Mouse (Mus musculus) heart, adult 2 months (tissue): ENCODE results near the gene Hrg. TPM values are rescaled to one million over a fixed set of nuclear protein-coding genes. Genes with fewer than 3 reads are reported as not detected.

Experiments used
- DNase-seq, 2 experiments: peaks; one replicate each; pipeline ENCODE4 v3.0.0; 2021
- H3K27ac ChIP-seq: fragments of 200-600 bp; 2 replicates; pipeline ENCODE4 v1.8.1; 2022
- H3K27me3 ChIP-seq: fragments of 200-500 bp; 2 replicates; pipeline ENCODE4 v1.6.1; 2012; ENCODE audit warnings: mild to moderate bottlenecking, low read length, inconsistent platforms, mixed read lengths; ENCODE audit not compliant: control insufficient read depth, insufficient read depth
- H3K36me3 ChIP-seq: fragments of 200-500 bp; 2 replicates; pipeline ENCODE4 v1.6.1; 2012; ENCODE audit warnings: low read length, inconsistent platforms; ENCODE audit not compliant: control insufficient read depth, insufficient read depth
- H3K4me1 ChIP-seq: fragments of 200-500 bp; 2 replicates; pipeline ENCODE4 v1.6.1; 2011; ENCODE audit warnings: low read length; ENCODE audit not compliant: control insufficient read depth, insufficient read depth
- H3K4me3 ChIP-seq: fragments of 200-600 bp; 2 replicates; pipeline ENCODE4 v1.8.1; 2022
- H3K79me2 ChIP-seq: fragments of 200-500 bp; replicated peaks from 2 replicates; pipeline ENCODE4 v1.6.1; 2012; ENCODE audit warnings: mild to moderate bottlenecking, inconsistent platforms, low read length, moderate library complexity, mixed read lengths; ENCODE audit not compliant: control insufficient read depth, insufficient read depth
- H3K9ac ChIP-seq: fragments of 200-500 bp; 2 replicates; pipeline ENCODE4 v1.6.1; 2012; ENCODE audit warnings: low read depth, mild to moderate bottlenecking, control low read depth, inconsistent platforms, low read length, mixed read lengths
- CTCF ChIP-seq: fragments of 200-600 bp; IDR thresholded peaks from 2 replicates; pipeline ENCODE4 v1.8.1; 2022; ENCODE audit warnings: antibody characterized with exemption, mild to moderate bottlenecking, moderate library complexity
- EP300 ChIP-seq: fragments of 200-500 bp; IDR thresholded peaks from 2 replicates; pipeline ENCODE4 v1.6.1; 2011; ENCODE audit warnings: low read depth, low read length, control low read depth; ENCODE audit not compliant: insufficient read depth
- POLR2A ChIP-seq: fragments of 200-500 bp; IDR thresholded peaks from 2 replicates; pipeline ENCODE4 v1.6.1; 2011; ENCODE audit warnings: mild to moderate bottlenecking, low read depth, low read length, control low read depth; ENCODE audit not compliant: insufficient read depth
- WGBS: fragments of 180-500 bp; shearing (Covaris S2); methylation state at CpG from one replicate; pipeline ENCODE4 v1.1.7; 2018; 5-methylcytosine and 5-hydroxymethylcytosine counted together
- intact Hi-C: fragments of 180-260 bp; cut with DNase I; formaldehyde crosslinking; loops from one replicate; pipeline ENCODE4 v1.15.1; 2025
- long read RNA-seq: library from polyadenylated mRNA; stranded (forward); transcript quantifications from one replicate; pipeline ENCODE4 v2.0.0, GENCODE M21; 2021
- polyA plus RNA-seq: library from polyadenylated mRNA; depleted of rRNA; stranded (reverse); fragments of >200 nt; gene quantifications from 2 replicates; pipeline ENCODE4 v1.2.3, GENCODE M21; 2012; rRNA removed
- total RNA-seq, 2 experiments: library from RNA; stranded (reverse); gene quantifications; 2 replicates each; pipeline ENCODE4 v1.2.3; 2021

The Hrg gene
- not detected for total RNA-seq
- polyA plus RNA-seq: 0.26 TPM in 1 of 2 replicates, not detected in the other
- long read RNA-seq: 0 reads

- WGBS: 94% methylated on average over 6 of the region's 6 CpGs
- intact Hi-C loops: loop anchor here (5.0 kb wide), 1 partner anchor 74 kb away; no protein-coding TSS in a partner anchor
- no peak for TF ChIP-seq EP300
- TF ChIP-seq CTCF: no peak
- no peak for TF ChIP-seq POLR2A
Observed at GRCm38 (mm10) chr16:22950840-22951395, at the start of gene Hrg. TSS of gene Hrg (plus strand) at chr16:22951072.

GRCm38 (mm10) chr16:22901326-22901725 lies 49.5 kb upstream of the Hrg start:
- DNase-seq: no peak
- H3K27me3 ChIP-seq: no peaks in the 10 kb centered on the region
- intact Hi-C loops: no loop called here
- H3K4me1 ChIP-seq: no peaks in the 10 kb centered on the region
- TF ChIP-seq CTCF (no peak), EP300 (no peak), POLR2A (no peak)
- 74% methylated on average over 3 of the region's 3 CpGs for WGBS
- no peaks in the 10 kb centered on the region for H3K79me2 ChIP-seq
- no peaks in the 10 kb centered on the region for H3K36me3 ChIP-seq
- H3K9ac ChIP-seq: no peak overlapping the region
- no peak overlapping the region for H3K27ac ChIP-seq
- no peak overlapping the region for H3K4me3 ChIP-seq

More at GRCm38 (mm10) chr16:22950840-22951395, at the start of gene Hrg:
- no peaks in the 10 kb centered on the region for H3K4me1 ChIP-seq
- H3K27ac ChIP-seq: no peak within 1 kb of the TSS
- no peaks in the 10 kb centered on the region for H3K27me3 ChIP-seq
- H3K36me3 ChIP-seq: no peaks in the 10 kb centered on the region
- DNase-seq: no peak
- H3K4me3 ChIP-seq: no peak within 1 kb of the TSS
- no peaks in the 10 kb centered on the region for H3K79me2 ChIP-seq
- no peak within 1 kb of the TSS for H3K9ac ChIP-seq

GRCm38 (mm10) chr16:22909290-22909689 lies 41.6 kb upstream of the Hrg start:
- no peak for TF ChIP-seq CTCF
- WGBS: 84% methylated on average over 6 of the region's 6 CpGs
- DNase-seq: no peak
- intact Hi-C loops: no loop called here
- Histone ChIP-seq H3K36me3 (no peaks in the 10 kb centered on the region), H3K79me2 (no peaks in the 10 kb centered on the region), H3K27ac (no peak overlapping the region), H3K27me3 (no peaks in the 10 kb centered on the region), H3K9ac (no peak overlapping the region), H3K4me3 (no peak overlapping the region), H3K4me1 (no peaks in the 10 kb centered on the region; the same call in 1 of the 2 replicates)

- H3K4me3 ChIP-seq: no peak overlapping the region
- H3K27ac ChIP-seq: no peak overlapping the region
- H3K36me3 ChIP-seq: no peaks in the 10 kb centered on the region
- no peaks in the 10 kb centered on the region for H3K27me3 ChIP-seq
- H3K79me2 ChIP-seq: no peaks in the 10 kb centered on the region
- H3K4me1 ChIP-seq: no peaks in the 10 kb centered on the region; the same call in 1 of the 2 replicates
- H3K9ac ChIP-seq: no peak overlapping the region
- WGBS: 72% methylated on average over 3 of the region's 3 CpGs
- intact Hi-C loops: no loop called here
- DNase-seq: peak; percentile 34 to 45
- no peak for TF ChIP-seq EP300
- TF ChIP-seq CTCF: no peak
- TF ChIP-seq POLR2A: no peak
Observed at GRCm38 (mm10) chr16:22911986-22912385, 38.9 kb upstream of the Hrg start.

GRCm38 (mm10) chr16:22912886-22913285 lies 38.0 kb upstream of the Hrg start:
- intact Hi-C loops: no loop called here
- no peaks in the 10 kb centered on the region; the same call in 1 of the 2 replicates for H3K4me1 ChIP-seq
- TF ChIP-seq EP300 (no peak), CTCF (no peak), POLR2A (no peak)

GRCm38 (mm10) chr16:22914276-22914675 lies 36.6 kb upstream of the Hrg start:
- TF ChIP-seq EP300 (no peak), POLR2A (no peak), CTCF (no peak)
- intact Hi-C loops: no loop called here

More at GRCm38 (mm10) chr16:22912886-22913285, 38.0 kb upstream of the Hrg start:
- Histone ChIP-seq H3K4me3 (no peak overlapping the region), H3K9ac (no peak overlapping the region), H3K27ac (no peak overlapping the region), H3K79me2 (no peaks in the 10 kb centered on the region), H3K36me3 (no peaks in the 10 kb centered on the region), H3K27me3 (no peaks in the 10 kb centered on the region)
- no peak for DNase-seq
- 61% methylated on average over 6 of the region's 6 CpGs for WGBS

More at GRCm38 (mm10) chr16:22914276-22914675, 36.6 kb upstream of the Hrg start:
- no peaks in the 10 kb centered on the region; the same call in 1 of the 2 replicates for H3K4me1 ChIP-seq
- no peak overlapping the region for H3K9ac ChIP-seq
- no peak overlapping the region for H3K4me3 ChIP-seq
- no peak for DNase-seq
- H3K27ac ChIP-seq: no peak overlapping the region
- no peaks in the 10 kb centered on the region for H3K79me2 ChIP-seq
- H3K36me3 ChIP-seq: no peaks in the 10 kb centered on the region
- no peaks in the 10 kb centered on the region for H3K27me3 ChIP-seq
